Mouse (Mus musculus) lung, adult 2 months (tissue): ENCODE measurements around the gene Smpx.

Experiments used
- CTCF ChIP-seq: fragments of 200-500 bp; IDR thresholded peaks from 2 replicates; pipeline ENCODE4 v1.5.1; 2011; ENCODE audit warnings: mild to moderate bottlenecking, low read length, control low read depth; ENCODE audit not compliant: insufficient read depth
- POLR2A ChIP-seq: fragments of 200-500 bp; IDR thresholded peaks from 2 replicates; pipeline ENCODE4 v1.6.1; 2011; ENCODE audit warnings: low read depth, mild to moderate bottlenecking, control low read depth, low read length, borderline replicate concordance; ENCODE audit errors: extremely low read depth

GRCm38 (mm10) chrX:157719907-157720306 is 21.2 kb downstream of the Smpx start:
- no peak for TF ChIP-seq CTCF
- no peak for TF ChIP-seq POLR2A
